Mouse (Mus musculus) heart, postnatal 14 days (tissue): ENCODE data around the gene Lypd6. TPM values are rescaled to one million over a fixed set of nuclear protein-coding genes. Genes with fewer than 3 reads are reported as not detected.
A peak's percentile ranks its signal among the peaks of the same experiment; 100 is the strongest.

Experiments
- DNase-seq, 2 experiments: peaks; one replicate each; pipeline ENCODE4 v3.0.0; 2021 to 2022
- intact Hi-C: fragments of 180-260 bp; cut with DNase I; formaldehyde crosslinking; loops from one replicate; pipeline ENCODE4 v1.15.1; 2025
- total RNA-seq, 2 experiments: library from RNA; stranded (reverse); gene quantifications; 2 replicates each; pipeline ENCODE4 v1.2.3; 2021

The Lypd6 gene
- total RNA-seq, 2 experiments from 2014 or later, result 0.17 to 0.22 TPM

DNA sequence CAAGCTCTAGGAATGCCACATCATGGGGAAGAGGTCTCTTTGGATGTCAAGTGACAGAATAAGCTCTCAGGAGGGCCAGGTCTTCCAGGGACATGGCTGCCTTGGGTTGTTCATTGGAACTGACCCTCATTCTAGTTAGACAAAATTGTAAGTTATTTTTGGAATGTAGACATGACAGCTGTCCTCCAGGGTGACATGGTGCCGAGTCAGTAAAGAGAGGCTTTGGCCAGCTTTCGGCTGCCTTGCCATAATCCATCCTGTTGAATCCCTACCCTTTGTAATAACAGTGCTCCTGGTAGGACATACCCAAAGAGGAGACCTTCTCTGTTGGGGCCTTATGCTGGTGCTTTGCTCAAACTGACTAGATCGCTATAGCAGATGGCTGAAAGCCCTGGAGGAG, 39.8 kb downstream of the Lypd6 start:
- intact Hi-C loops, result no loop called here
- DNase-seq, result no peak

DNA sequence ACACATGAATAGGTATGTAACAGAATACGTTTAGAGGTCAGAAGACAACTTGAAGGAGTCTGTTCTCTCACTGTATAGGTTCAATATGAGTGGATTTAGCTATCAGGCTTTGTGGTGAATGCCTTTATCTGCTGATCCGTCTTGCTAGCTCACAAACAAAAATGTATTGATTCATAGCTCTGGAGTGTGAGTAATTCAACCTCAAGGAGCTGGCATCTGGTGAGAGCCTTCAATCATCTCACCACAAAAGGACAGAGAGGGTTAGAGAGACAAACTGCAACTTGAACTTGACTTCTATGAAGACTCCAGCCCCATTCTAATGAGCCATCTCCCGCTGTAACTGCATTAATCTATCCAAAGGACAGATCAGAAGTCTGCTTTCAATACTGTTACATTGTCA, 40.6 kb downstream of the Lypd6 start:
- no peak for DNase-seq
- intact Hi-C loops, result no loop called here

DNA sequence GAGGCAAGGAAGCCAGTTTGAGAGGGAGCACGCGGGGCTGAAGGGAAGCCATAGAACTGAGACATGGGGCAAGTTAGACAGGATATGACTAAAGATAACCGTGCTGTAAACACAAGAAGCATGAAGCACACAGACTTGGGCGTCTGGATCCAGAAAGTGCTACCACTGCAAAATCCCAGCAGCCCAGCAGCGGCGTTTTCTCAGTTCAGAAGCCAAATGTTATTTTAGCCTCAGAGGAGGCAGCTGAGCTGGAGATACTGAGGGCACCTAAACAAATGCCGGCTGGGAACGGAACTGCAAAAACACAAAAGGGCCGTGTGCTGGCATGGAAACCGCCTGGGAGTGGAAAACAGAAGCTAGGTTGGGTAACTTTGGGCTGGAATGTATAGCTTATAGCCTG, 43.9 kb downstream of the Lypd6 start:
- DNase-seq, result peak; percentile 5 to 23
- intact Hi-C loops, result no loop called here

DNA sequence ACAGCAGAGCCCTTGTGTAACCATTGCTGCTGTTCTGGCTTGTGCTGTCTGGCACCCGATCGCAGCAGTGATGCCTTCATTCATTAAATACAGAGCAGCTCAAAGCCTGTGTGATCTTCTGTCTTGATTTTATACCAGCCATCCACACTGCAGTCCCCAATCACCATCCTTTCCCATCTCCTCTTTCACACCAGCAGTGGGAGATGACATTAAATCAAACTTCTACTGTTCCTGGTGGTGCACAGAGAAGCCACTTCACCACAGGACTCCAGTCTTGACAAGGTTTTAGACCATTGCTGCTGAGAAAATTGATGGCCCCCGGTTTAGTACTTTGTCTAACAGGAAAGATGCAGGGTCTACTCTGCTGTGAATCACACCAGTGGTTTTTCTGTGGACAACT, 44.9 kb downstream of the Lypd6 start:
- DNase-seq, result no peak
- intact Hi-C loops, result no loop called here

DNA sequence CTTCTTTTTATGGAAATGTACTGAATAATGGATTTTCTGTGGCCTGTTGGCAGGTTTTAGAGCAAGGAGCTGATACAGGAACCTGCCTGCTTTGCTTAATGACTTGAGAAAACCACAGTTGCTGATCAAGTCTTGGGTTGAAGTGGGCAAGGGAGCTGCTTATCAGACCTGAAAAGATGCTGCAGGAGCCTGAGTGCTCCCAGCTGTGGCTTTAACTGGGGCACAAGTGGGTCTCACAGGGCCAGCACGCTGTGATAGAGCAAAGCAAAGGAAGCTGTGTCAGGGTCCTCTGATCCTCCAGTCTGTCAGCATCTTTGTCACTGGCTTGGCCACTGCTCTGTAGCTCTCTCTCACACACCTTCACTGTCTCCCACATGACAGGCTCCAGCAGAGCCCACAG, 45.4 kb downstream of the Lypd6 start:
- intact Hi-C loops, result no loop called here
- DNase-seq, result no peak

DNA sequence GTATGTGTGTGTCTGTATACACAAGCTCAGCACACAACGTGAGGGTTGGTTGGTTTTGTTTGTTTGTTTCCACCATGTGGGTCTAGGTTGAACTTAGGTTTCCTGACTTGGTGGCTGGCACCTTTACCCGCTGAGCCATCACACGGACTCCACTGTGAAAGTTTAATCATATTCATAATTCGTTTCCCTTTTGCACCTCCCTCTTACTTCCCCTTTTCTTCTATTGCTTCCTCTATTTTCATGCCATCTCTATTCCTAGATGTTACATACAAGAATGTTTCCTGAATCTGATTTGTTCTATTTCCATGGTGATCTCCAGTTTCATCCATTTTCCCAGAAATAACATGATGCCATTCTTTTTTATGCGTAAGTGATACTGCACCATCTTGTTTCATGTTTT, 46.2 kb downstream of the Lypd6 start:
- DNase-seq, result no peak
- intact Hi-C loops, result no loop called here

DNA sequence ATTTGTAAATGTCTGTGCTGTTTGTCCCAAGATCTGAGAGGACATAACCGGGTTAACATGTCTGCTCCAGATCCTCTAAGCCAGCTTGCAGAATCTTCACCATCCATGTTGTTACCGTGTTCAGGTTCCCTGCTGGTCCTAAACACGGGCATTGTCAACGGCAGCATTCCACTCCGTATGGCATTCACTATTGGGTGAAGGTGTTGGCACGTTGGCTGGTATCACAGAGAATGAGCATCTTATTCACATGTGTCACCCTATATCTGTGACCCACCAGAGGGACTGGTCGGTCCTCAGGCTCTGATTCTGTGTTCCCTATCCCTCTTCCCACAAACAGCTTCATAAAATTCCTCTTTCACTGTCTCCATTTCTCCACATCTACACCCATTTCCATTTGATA, 52.9 kb downstream of the Lypd6 start:
- DNase-seq, result no peak
- intact Hi-C loops, result no loop called here

DNA sequence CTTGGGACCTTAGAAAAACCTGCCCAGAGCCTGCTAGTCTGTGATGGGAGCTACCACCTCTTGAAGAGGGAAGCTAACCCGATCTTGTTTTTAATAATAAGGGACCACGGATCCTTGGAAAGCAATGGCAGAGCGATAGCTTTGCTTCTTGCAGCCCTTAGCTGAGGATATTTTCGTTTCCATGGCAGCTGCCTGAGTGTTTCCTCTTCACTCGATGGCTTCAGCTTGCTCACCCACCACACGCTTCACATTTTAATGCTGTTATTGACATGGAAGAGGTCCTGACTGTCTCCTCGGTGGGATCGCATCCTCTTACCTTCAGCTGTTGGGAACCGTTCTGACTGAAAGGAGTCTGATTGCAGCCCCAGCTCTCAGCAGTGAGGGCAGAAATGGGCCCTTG, 54.6 kb downstream of the Lypd6 start:
- intact Hi-C loops, result no loop called here
- DNase-seq, result no peak

DNA sequence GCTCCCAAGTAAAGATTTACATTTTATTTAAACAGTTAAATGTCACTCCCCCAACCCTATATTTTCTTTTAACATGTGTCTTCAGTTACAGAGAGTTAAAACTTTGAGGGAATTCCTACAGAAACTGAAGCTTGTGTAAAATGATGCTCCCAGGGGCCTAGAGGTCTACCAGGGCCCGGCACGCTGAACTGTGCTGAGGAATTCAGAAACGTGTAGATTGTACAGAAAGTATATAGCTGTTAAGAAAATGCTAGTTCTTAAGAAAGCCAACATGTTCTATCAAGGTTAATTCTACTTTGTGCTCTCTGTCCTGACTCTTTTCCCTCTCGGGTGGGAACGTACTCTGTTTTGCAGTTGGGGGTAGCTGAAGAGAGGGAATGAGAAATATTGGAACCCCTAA, 57.1 kb downstream of the Lypd6 start:
- intact Hi-C loops, result no loop called here
- no peak for DNase-seq

DNA sequence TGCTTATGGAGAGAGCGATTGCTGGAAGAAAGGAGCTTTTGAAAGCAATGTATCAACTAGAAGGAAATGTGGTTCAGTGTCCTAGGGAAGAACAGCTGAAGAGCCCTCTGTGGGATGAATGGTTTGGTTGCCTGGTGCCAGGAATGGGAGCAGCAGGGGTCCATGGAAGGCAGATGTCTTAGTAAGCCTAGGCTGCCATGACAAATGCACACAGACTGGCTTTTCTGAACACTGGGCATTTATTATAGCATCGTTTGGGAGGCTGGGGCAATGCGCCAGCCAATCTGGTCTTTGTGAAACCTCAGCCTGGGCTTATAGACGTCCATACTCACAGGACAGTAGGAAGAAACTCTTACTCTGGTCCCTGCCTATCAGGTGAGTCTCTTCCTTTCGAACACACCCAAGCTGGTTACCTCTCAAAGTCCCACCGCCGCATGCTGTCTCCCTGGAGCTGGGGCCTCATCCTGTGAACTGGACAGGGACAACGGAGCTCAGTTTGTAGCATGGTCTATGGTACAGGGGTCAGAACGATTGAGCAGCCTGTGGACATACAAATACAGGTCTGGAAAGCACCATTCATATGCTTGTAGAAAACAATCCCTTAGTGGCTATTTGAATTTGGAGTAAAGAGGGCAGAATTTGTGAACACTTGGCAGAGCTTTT, 61.4 kb downstream of the Lypd6 start:
- intact Hi-C loops, result no loop called here
- no peak for DNase-seq

DNA sequence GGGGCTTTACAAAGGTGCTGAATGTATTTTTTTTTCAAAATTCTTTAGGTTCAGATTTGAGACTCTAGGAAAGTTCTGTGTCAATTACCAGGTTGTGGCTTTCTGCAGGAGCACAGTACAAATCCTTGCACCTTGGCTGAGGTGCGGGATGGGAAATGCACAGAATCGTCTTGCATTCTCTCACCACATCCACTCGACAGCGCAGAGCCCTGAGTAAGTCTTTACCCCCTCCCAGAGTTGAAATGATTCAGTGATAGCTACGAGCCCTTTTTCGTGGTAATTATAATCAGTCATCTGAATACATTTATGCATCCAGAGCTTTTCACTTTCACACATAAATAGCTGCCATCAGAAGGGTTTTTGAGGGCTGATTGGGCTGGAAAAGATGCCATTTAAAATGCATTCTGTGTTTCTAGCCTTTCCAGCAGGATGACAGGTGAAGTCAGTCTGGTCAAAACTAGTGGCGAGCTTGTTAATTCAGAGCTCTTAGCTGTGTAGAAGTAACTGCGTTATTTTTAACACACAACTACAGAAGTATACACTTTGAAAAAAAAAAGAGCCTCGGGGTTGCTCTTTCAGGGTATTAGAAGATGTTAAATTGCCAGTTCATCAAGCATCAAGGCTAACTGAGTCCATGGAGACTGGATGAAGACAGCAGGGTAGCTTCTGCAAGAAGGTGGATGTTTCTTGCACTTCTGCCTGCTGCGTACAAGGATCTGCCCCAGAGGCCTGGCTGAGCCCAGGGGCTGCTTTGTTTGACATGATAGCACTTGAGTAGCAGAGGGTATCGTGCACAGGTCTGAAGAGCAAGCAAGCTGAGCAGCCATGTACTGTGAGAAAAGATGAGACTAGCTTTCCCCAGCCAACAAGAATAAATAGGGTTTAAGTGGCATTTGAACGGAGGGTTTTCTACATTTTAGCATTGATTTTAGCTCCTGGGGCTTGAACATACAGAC, 62.4 kb downstream of the Lypd6 start:
- intact Hi-C loops, result no loop called here

DNA sequence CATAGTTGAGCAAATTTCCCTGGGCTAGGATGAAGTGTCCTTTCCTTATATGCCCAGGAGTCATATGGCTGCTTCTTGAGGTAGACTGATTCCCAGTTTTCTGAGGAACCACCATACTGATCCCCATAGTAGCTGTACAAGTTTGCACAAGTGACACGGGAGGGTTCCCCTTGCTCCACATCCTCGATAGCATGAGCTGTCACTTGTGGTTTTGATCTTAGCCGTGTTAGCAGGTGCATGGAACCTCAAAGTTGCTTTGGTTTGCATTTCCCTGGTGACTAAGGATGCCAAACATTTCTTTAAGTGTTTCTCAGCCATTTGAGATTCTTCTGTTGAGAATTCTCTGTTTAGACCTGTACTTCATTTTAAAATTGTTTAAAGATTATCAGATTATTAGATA, 64.4 kb downstream of the Lypd6 start:
- DNase-seq, result no peak
- intact Hi-C loops, result no loop called here

More for the DNA sequence above, 62.4 kb downstream of the Lypd6 start:
- no peak for DNase-seq

DNA sequence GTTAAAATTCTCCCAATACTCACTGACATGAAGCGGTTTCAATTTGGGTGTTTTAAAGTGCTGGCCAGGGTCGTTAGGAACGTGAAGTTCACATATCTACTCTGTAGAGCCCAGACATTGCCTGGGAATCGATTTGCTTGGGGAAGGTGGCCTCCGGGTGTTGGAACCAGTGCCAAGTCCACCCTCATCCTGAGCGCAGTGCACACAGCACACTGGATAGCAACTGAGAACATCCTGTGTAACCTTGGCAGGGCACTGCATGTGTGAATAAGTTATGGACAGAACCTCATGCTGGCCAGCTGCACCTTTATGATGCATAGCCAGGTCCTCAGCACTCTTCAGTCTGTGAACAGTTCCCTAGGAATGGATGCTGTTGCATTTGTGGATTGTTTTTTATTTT, 77.4 kb downstream of the Lypd6 start:
- DNase-seq, result no peak
- intact Hi-C loops, result no loop called here

DNA sequence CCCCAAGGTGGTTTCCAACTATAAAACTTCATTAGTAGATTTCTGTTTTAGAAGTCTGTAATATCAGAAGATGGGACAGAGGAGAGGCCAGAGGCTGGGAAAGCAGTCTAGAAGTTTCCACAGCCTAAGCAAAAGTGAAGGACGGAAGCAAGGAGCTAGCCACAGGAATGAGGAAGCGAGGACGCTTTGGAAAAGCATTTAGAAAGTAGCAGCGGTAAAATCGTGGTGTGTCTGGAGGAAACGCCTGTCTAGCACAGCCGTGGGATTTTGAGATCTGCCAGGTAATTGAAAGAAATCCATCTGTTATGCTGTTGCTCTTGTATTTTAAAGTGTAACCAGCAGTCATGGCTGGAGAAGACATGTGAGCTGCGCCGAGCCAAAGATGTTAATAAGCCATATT, 81.1 kb downstream of the Lypd6 start:
- intact Hi-C loops, result no loop called here
- DNase-seq, result no peak

DNA sequence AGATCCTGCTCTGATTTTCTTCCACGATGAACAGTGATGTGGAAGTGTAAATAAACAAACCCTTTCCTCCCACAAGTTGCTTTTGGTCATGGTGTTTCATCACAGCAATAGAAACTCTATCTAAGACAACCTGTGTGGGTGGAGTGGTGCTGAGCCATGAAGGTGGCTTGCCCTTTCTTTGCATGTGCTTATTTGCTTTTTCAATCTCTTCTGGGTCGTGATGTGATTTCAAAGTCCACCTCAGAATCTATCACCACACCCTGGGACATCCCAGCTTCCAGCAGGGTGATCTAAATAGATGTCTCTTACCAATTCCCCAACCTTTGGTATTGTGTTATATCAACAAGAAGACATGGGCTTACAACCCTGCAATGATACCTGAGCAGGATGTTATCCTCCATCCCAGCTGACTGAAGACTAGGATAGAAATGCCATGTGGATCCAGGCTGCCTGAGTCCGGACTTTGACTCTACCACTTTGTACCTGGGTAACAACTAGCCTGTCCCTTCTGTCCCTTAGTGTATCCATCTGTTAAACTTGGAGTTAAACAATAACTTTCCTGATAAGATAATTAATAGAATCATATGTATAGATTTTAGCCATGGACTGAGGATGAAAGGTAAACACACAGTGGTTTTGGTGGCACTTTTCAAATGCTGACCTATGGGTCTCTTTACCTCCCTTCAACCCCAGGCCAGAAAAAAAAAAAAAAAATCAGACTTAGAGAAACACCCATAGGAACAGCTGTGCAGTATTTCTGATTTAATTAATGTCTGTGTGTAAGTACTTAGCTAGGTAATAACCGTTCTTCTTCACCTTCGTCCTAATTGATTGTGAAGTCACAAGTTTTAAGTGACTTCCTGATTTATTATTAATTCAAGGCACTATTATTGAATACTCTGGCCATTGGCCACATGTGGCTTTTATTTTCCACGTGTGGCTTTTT, 83.3 kb downstream of the Lypd6 start:
- intact Hi-C loops, result no loop called here
- no peak for DNase-seq

DNA sequence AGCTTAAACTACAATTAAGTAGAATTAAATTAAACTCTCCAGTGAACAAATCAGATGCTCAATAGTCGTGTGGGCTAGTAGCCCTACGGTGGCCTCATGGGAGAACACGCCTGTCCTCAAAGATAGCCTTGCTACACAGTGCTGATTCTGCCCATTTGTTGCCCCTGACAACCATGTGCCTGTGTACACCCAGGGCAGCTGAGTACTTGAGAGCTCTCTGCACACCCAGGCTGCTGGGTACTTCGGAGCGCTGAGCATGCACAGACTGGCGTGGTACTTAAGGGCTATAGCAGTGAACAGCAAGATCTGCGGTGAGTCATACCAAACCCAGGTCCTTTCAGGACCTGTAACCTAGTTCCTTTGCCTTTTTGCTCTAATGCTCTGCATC, 84.0 kb downstream of the Lypd6 start:
- DNase-seq, result no peak
- intact Hi-C loops, result no loop called here

DNA sequence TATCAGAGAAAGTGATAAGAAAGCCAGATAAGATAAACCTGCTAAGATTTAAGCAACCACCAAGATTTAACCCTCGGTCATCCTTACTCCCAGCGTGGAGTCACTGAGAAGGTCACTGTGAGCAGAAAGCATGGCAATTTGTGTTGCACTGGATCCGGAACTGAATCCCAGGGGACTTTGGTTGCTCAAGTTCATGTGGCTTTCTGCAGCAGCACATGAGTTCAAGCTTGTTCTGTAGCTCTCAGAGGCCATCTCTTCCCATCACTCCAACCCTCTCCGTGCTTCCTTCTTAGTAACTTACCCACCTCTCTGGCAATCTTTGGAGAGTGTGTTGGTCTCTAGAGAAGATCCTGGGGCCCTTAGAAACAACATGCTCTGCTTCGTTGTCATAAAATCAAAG, 84.6 kb downstream of the Lypd6 start:
- intact Hi-C loops, result no loop called here

DNA sequence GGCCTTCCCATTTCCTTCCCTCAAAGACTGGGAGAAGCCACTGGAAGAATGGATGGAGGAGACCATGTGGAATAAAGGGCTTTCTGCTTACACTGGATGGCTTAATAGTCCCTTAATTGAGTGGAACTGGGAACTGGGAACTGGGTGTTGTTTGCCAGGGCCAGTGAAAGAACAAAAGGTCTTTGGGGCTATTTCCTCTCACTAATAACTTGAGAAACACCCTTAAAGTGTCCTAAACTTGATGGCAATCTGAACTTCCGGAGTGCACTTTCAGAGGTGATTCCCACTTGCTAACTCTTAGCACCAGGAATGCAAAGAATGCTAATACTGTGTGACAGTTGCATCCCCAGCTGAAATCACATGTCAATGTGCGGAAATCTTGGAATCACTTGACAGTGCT, 85.2 kb downstream of the Lypd6 start:
- no peak for DNase-seq
- intact Hi-C loops, result no loop called here

More for the DNA sequence above, 84.6 kb downstream of the Lypd6 start:
- DNase-seq, result no peak

DNA sequence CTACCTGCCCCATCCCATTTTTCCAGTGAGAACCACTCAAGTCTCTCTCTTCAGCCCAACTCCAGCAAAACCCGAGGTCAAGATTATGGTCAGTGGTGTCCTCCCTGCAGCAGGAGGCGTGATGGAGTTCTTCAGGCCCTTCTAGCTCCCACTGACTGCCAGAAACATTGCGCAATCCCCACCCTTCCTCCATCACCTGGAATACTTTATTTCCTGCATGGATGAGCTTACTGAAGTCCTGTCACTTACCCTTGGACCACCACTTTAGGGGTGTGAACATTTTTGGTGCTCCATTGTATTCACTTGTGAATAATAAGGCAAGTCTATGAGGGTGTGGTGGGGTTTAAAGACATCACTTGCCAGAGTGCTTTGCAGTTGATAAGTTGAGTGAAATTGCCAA, 85.7 kb downstream of the Lypd6 start:
- DNase-seq, result no peak
- intact Hi-C loops, result no loop called here

DNA sequence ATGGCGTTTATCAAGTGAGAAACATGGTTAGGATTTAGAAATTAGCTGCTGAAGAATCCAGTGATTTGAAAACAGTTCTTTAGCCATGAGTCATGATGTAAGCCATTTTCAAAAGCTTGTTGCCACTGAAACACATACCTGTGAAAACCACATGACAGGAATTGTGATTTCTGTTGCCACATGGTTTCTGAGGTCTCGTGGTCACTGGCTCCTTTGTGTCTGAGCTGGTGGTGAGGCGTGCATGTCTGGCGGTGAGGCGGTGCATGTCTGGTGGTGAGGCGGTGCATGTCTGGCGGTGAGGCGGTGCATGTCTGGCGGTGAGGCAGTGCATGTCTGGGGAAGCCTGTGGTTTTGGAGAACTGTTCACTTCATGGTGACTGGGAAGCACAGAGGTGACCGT, 89.8 kb downstream of the Lypd6 start:
- intact Hi-C loops, result no loop called here
- DNase-seq, result no peak

DNA sequence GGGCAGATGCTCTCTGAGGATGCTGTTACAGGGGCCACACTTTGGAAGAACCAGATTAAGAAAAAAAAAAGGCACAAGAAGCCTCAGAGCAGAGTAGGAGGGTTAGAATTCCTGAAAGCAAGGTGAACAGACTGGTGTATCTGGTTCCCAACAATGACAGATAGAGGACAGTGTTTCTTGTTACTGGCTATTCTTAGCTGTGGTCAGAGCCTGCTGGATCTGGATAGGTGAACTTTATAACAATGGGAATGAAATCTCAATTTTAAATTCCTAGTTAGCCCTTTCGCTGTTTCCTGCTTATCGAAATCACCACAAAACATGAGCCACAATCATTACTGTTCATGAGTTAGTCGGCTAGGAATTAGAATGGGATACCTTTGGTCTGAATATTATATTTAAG, 93.8 kb downstream of the Lypd6 start:
- intact Hi-C loops, result no loop called here
- peak in 1 of 2 experiments; percentile 6 for DNase-seq
